Mouse (Mus musculus): ENCODE measurements around the gene Myog.
"Not testable (repeated sequence)": the region's sequence is repeated elsewhere in the genome, so short reads cannot be mapped to it uniquely, and the experiment has no call there.

Gene Myog

GRCm38 (mm10) chr1:134289598-134290099 lies at the start of gene Myog:
TSS of gene Myog (plus strand) at chr1:134289989.
- DNase-seq: no peak

GRCm38 (mm10) chr1:134240701-134241100 lies 49.1 kb upstream of the Myog start:
- no peak for DNase-seq

GRCm38 (mm10) chr1:134241298-134241697 lies 48.5 kb upstream of the Myog start:
- DNase-seq: no peak

GRCm38 (mm10) chr1:134242286-134242685 lies 47.5 kb upstream of the Myog start:
- no peak for DNase-seq

GRCm38 (mm10) chr1:134243505-134243904 lies 46.3 kb upstream of the Myog start:
- peak; percentile 37 to 58 for DNase-seq

GRCm38 (mm10) chr1:134243948-134244914 lies 45.6 kb upstream of the Myog start:
- DNase-seq: peak; percentile 96

GRCm38 (mm10) chr1:134245004-134245717 lies 44.6 kb upstream of the Myog start:
- DNase-seq: no peak

- no peak for DNase-seq
Observed at GRCm38 (mm10) chr1:134246590-134246989, 43.2 kb upstream of the Myog start.

- not testable (repeated sequence) for DNase-seq
Observed at GRCm38 (mm10) chr1:134249681-134250080, 40.1 kb upstream of the Myog start.

GRCm38 (mm10) chr1:134264341-134264740 lies 25.4 kb upstream of the Myog start:
- DNase-seq: no peak

- no peak for DNase-seq
Observed at GRCm38 (mm10) chr1:134265797-134266196, 24.0 kb upstream of the Myog start.

GRCm38 (mm10) chr1:134270026-134270425 lies 19.8 kb upstream of the Myog start:
- no peak for DNase-seq

- no peak for DNase-seq
Observed at GRCm38 (mm10) chr1:134272754-134273250, 17.0 kb upstream of the Myog start.

- no peak for DNase-seq
Observed at GRCm38 (mm10) chr1:134273493-134274395, 16.0 kb upstream of the Myog start.

GRCm38 (mm10) chr1:134274483-134274920 lies 15.3 kb upstream of the Myog start:
- no peak for DNase-seq

- DNase-seq: peak in 1 of 2 experiments; percentile 38
Observed at GRCm38 (mm10) chr1:134275616-134276464, 13.9 kb upstream of the Myog start.

GRCm38 (mm10) chr1:134276823-134277222 lies 13.0 kb upstream of the Myog start:
- DNase-seq: no peak

GRCm38 (mm10) chr1:134280174-134280573 lies 9.6 kb upstream of the Myog start:
- DNase-seq: no peak

GRCm38 (mm10) chr1:134281563-134281962 lies 8.2 kb upstream of the Myog start:
- no peak for DNase-seq

GRCm38 (mm10) chr1:134282342-134282741 lies 7.4 kb upstream of the Myog start:
- no peak for DNase-seq

GRCm38 (mm10) chr1:134283108-134283507 lies 6.7 kb upstream of the Myog start:
- no peak for DNase-seq

Data from kidney, postnatal 4 days (tissue).